Mouse (Mus musculus) spleen, adult 2 months (tissue): ENCODE measurements at regions not wholly inside any gene's neighbourhood (a gene's known extent, or its start where the extent isn't known, plus 50 kb on each side); places are given as distances from the start of the nearest gene placed in this dataset.
A peak's percentile ranks its signal among the peaks of the same experiment; 100 is the strongest.

Experiments used
- DNase-seq, 2 experiments: peaks; one replicate each; pipeline versions ENCODE4 v3.0.0 to v3.0.0-alpha.2; 2012 to 2021; ENCODE audit warnings: low spot score in 2 of 2, low read depth in 1 of 2
- H3K27ac ChIP-seq: fragments of 200-500 bp; 2 replicates; pipeline ENCODE4 v1.5.1; 2012; ENCODE audit warnings: low read length, inconsistent platforms; ENCODE audit not compliant: insufficient read depth
- H3K27me3 ChIP-seq: fragments of 200-500 bp; 2 replicates; pipeline ENCODE4 v1.6.1; 2012; ENCODE audit warnings: mild to moderate bottlenecking, moderate library complexity, low read length, inconsistent platforms; ENCODE audit not compliant: control insufficient read depth, insufficient read depth
- H3K36me3 ChIP-seq: fragments of 200-500 bp; 2 replicates; pipeline ENCODE4 v1.6.1; 2012; ENCODE audit warnings: mild to moderate bottlenecking, low read length, inconsistent platforms; ENCODE audit not compliant: control insufficient read depth, insufficient read depth
- H3K4me1 ChIP-seq: fragments of 200-500 bp; 2 replicates; pipeline ENCODE4 v1.6.1; 2011; ENCODE audit warnings: inconsistent platforms; ENCODE audit not compliant: control insufficient read depth, insufficient read depth, insufficient read length
- H3K4me3 ChIP-seq: fragments of 200-500 bp; 2 replicates; pipeline ENCODE4 v1.5.1; 2011; ENCODE audit warnings: mild to moderate bottlenecking, inconsistent platforms; ENCODE audit not compliant: insufficient read depth, insufficient read length; ENCODE audit errors: extremely low read depth
- CTCF ChIP-seq: fragments of 200-500 bp; IDR thresholded peaks from 2 replicates; pipeline ENCODE4 v1.5.1; 2011; ENCODE audit warnings: mild to moderate bottlenecking, inconsistent platforms; ENCODE audit not compliant: insufficient read depth, insufficient read length, insufficient replicate concordance; ENCODE audit errors: extremely low read depth
- POLR2A ChIP-seq: fragments of 200-500 bp; IDR thresholded peaks from 2 replicates; pipeline ENCODE4 v1.6.1; 2011; ENCODE audit warnings: low read depth, low read length, inconsistent platforms
- WGBS: fragments of 180-500 bp; shearing (Covaris S2); methylation state at CpG from one replicate; pipeline ENCODE4 v1.1.7; 2018; 5-methylcytosine and 5-hydroxymethylcytosine counted together

DNA sequence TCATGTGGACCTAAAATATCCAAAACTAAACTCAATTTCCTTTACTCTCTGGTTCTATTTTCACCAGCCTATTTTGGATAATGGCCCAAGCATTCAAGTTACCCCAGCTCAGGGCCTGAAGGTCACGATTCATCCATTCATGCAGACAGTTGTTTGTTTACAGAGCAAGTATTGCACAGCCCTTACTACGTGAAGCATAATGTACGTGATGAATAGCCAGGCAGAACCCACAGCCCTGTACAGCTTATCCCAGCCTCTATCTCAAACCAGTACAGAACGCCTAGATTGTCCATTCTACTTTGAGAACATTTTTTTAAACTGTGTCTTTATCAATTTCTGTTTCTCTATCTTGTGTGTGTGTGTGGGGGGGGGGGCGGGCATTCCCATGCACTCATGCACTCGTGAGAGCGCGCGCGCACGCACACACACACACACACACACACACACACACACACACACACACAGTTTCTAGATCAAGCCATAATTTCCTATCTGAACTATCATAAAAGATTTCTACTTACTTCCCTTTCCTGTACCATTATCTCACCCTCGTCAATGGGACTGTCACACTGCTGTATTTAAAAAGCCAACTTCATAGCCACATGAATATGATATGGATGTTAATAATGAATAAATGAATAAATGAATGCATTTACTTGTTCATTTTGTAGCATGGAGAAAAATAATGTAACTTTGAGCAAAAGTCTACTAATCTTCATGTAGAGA lies 180.3 kb upstream of the Bmp2 start:
- no peak overlapping the region for H3K27ac ChIP-seq
- H3K4me3 ChIP-seq = no peak overlapping the region
- 83% methylated on average over 12 of the region's 12 CpGs for WGBS

DNA sequence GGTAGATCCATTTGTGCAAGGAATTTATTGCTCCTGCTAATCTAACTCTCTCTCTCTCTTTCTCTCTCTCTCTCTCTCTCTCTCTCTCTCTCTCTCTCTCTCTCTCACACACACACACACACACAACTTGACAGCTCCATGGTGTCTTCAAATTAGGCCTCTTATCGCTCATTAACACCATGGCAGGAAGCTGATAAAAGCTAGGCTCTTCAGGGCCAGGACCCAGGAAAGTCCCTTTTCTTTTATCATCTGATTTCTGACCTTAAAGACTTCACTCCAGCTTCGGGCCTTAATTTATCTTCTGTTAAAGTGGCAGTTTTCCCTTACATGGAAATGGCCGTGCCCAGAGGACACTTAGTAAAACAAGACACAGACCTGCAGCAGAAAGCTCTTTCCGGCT lies 178.4 kb upstream of the Bmp2 start:
- H3K4me3 ChIP-seq = no peak overlapping the region
- no peak for DNase-seq
- no peaks in the 10 kb centered on the region for H3K27me3 ChIP-seq
- TF ChIP-seq POLR2A (no peak), CTCF (no peak)
- H3K27ac ChIP-seq = no peak overlapping the region
- H3K36me3 ChIP-seq = no peaks in the 10 kb centered on the region
- no peaks in the 10 kb centered on the region for H3K4me1 ChIP-seq
- WGBS = 75% methylated on average over 4 of the region's 4 CpGs

More for the DNA sequence above, 180.3 kb upstream of the Bmp2 start:
- TF ChIP-seq CTCF = no peak
- TF ChIP-seq POLR2A = no peak
- no peak for DNase-seq
- Histone ChIP-seq H3K27me3 (no peaks in the 10 kb centered on the region), H3K4me1 (no peaks in the 10 kb centered on the region), H3K36me3 (no peaks in the 10 kb centered on the region)

DNA sequence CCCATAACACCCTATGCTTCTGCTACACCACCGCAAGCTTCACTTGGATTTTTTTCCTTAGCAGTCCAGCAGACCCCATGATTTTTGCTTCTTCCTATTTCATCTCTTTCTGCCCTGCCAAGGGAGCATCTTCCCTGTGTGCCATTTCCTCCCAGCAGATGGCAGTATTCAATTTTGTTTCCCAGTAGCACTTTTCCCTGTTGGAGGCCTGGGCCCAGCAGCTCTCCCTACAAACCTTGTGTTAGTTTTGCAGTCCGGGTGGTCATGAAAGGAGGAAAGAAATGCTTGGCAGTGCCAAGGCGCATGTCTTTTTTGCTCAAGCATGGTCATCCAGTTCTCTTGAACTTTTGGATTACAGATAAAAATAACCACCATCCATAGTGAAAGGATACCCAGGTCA lies 170.9 kb upstream of the Bmp2 start:
- peak; percentile 3; the same call in 1 of the 2 replicates for TF ChIP-seq CTCF
- no peak for TF ChIP-seq POLR2A
- H3K27ac ChIP-seq = no peak overlapping the region
- H3K4me1 ChIP-seq = no peaks in the 10 kb centered on the region
- H3K27me3 ChIP-seq = no peaks in the 10 kb centered on the region
- no peak for DNase-seq
- 76% methylated on average over 3 of the region's 3 CpGs for WGBS
- no peak overlapping the region for H3K4me3 ChIP-seq
- H3K36me3 ChIP-seq = no peaks in the 10 kb centered on the region

- Histone ChIP-seq H3K27me3 (no peaks in the 10 kb centered on the region), H3K4me1 (no peaks in the 10 kb centered on the region), H3K4me3 (no peak overlapping the region), H3K27ac (no peak overlapping the region), H3K36me3 (no peaks in the 10 kb centered on the region)
- TF ChIP-seq CTCF (no peak), POLR2A (no peak)
- 89% methylated on average over 3 of the region's 3 CpGs for WGBS
- DNase-seq = no peak
These were observed 168.6 kb upstream of the Bmp2 start for GRCm38 (mm10) chr2:133383135-133383920.

DNA sequence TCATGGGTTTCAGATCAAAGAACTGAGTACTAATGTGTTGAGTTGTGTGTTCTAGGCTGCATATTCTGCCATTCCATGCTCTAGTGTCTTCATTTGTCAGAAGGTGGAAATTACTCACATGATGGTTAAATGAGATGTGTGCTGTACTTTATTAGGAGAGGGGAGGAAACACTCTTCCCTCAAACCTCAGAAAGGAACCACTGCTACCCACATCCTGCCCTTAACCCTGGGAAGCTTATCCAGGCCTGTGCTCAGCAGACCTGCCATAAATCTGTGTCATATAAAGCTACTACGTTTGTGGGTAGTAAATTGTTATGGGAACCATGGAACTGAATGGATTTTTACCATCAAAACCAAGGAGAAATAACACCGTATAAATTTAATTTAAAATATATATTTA lies 166.7 kb upstream of the Bmp2 start:
- H3K27ac ChIP-seq = no peak overlapping the region
- H3K36me3 ChIP-seq = no peaks in the 10 kb centered on the region
- H3K4me1 ChIP-seq = no peaks in the 10 kb centered on the region
- WGBS = 26% methylated on average over 2 of the region's 2 CpGs
- DNase-seq = no peak
- H3K27me3 ChIP-seq = no peaks in the 10 kb centered on the region
- H3K4me3 ChIP-seq = no peak overlapping the region
- TF ChIP-seq POLR2A (no peak), CTCF (no peak)

GRCm38 (mm10) chr2:133387349-133387748 lies 164.6 kb upstream of the Bmp2 start:
- DNase-seq = no peak
- WGBS = 87% methylated on average over 3 of the region's 3 CpGs

GRCm38 (mm10) chr2:133392298-133392697 lies 159.7 kb upstream of the Bmp2 start:
- DNase-seq = no peak
- 88% methylated on average over 9 of the region's 9 CpGs for WGBS
- Histone ChIP-seq H3K27me3 (no peaks in the 10 kb centered on the region), H3K36me3 (no peaks in the 10 kb centered on the region), H3K27ac (no peak overlapping the region), H3K4me1 (no peaks in the 10 kb centered on the region), H3K4me3 (no peak overlapping the region)
- TF ChIP-seq CTCF (no peak), POLR2A (no peak)

More at GRCm38 (mm10) chr2:133387349-133387748, 164.6 kb upstream of the Bmp2 start:
- Histone ChIP-seq H3K27ac (no peak overlapping the region), H3K4me3 (no peak overlapping the region), H3K27me3 (no peaks in the 10 kb centered on the region), H3K36me3 (no peaks in the 10 kb centered on the region), H3K4me1 (no peaks in the 10 kb centered on the region)
- TF ChIP-seq CTCF = no peak
